Mouse (Mus musculus) liver, postnatal 0 days (tissue): ENCODE measurements around the gene Dpy30.

Source experiments
- CTCF ChIP-seq: sonication (generic); IDR thresholded peaks from 2 replicates; pipeline ENCODE4 v1.5.1; 2016; ENCODE audit warnings: antibody characterized with exemption, low read depth
- EP300 ChIP-seq: IDR thresholded peaks from 2 replicates; pipeline ENCODE4 v1.6.1; 2016; ENCODE audit warnings: antibody characterized with exemption, low read depth, mild to moderate bottlenecking

DNA sequence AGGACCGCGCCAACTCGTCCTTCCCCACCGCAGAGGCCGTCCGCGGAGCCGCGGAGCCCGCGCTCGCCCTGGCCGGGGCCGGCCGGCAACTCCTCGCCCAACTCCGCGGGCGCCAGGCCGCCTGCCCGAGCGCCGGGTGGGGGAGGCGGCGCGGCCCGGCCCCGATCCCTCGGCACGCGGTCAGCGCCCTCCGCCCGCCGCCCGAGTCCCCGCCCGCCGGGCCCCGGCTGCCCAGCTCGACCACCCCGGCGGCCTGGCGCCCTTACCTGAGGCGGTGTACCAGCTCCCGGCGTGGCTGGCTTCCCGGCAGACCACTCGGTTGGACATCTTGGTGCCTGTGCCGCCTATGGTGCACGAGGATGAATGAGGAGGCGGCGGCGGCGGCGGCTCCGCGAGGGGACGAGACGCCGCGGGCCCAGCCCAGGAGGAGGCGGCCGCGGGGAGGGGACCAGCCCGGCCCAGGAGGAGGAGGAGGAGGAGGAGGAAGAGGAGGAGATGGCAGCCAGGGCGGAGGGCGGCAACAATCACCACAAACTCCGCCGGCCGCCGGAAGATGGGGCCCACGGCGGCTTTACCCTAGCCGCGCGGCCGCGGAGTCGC lies 29.2 kb downstream of the Dpy30 start:
- no peak for TF ChIP-seq CTCF
- TF ChIP-seq EP300, result no peak
